Mouse (Mus musculus) kidney, embryonic 14.5 days (tissue): ENCODE results near the gene Mfsd11. TPM values are rescaled to one million over a fixed set of nuclear protein-coding genes. Genes with fewer than 3 reads are reported as not detected.
"Not testable (repeated sequence)": the region's sequence is repeated elsewhere in the genome, so short reads cannot be mapped to it uniquely, and the experiment has no call there.

ENCODE experiments used
- ATAC-seq: fragments of 200-750 bp; cut with Nextera tagmentation; 2 replicates; pipeline ENCODE4 v1.8.0; 2017; ENCODE audit warnings: moderate number of reproducible peaks, mild to moderate bottlenecking, moderate TSS enrichment, moderate library complexity; ENCODE audit not compliant: low FRiP score, low TSS enrichment
- H3K27ac ChIP-seq: fragments of 300-500 bp; sonication (generic); 2 replicates; pipeline ENCODE4 v1.5.1; 2014; ENCODE audit warnings: low read depth, mild to moderate bottlenecking, low read length, moderate library complexity, mixed read lengths
- H3K27me3 ChIP-seq: fragments of 300-500 bp; sonication (generic); 2 replicates; pipeline ENCODE4 v1.6.1; 2014; ENCODE audit warnings: mild to moderate bottlenecking, low read length; ENCODE audit not compliant: control insufficient read depth, insufficient read depth
- H3K36me3 ChIP-seq: fragments of 300-500 bp; sonication (generic); 2 replicates; pipeline ENCODE4 v1.6.1; 2014; ENCODE audit warnings: low read length, mixed read lengths; ENCODE audit not compliant: control insufficient read depth, insufficient read depth
- H3K4me1 ChIP-seq: fragments of 300-500 bp; sonication (generic); 2 replicates; pipeline ENCODE4 v1.6.1; 2014; ENCODE audit warnings: low read length, mixed read lengths; ENCODE audit not compliant: control insufficient read depth, insufficient read depth
- H3K4me2 ChIP-seq: fragments of 300-500 bp; sonication (generic); replicated peaks from 2 replicates; pipeline ENCODE4 v1.6.1; 2014; ENCODE audit warnings: low read depth, mild to moderate bottlenecking, low read length
- H3K4me3 ChIP-seq: fragments of 300-500 bp; sonication (generic); 2 replicates; pipeline ENCODE4 v1.5.1; 2014; ENCODE audit warnings: mild to moderate bottlenecking, low read length
- H3K9ac ChIP-seq: fragments of 300-500 bp; sonication (generic); 2 replicates; pipeline ENCODE4 v1.6.1; 2014; ENCODE audit warnings: low read depth, mild to moderate bottlenecking, low read length, moderate library complexity
- H3K9me3 ChIP-seq: fragments of 300-500 bp; sonication (generic); 2 replicates; pipeline ENCODE4 v1.6.1; 2016; ENCODE audit warnings: low read length; ENCODE audit not compliant: control insufficient read depth
- WGBS: fragments of 180-500 bp; shearing (Covaris S2); extraction: QIAGEN DNeasy Blood & Tissue Kit; methylation state at CpG from one replicate; pipeline ENCODE4 v1.1.7; 2014; 5-methylcytosine and 5-hydroxymethylcytosine counted together
- polyA plus RNA-seq: library from polyadenylated mRNA; unstranded; fragments of >200 nt; fragmentation: Nextera tagmentation; extraction: Ambion mirVana; gene quantifications from 2 replicates; pipeline ENCODE4 v1.2.1, GENCODE M21; 2014

The Mfsd11 gene
- polyA plus RNA-seq, 1 experiment from 2014 or later = 35.0 TPM

DNA sequence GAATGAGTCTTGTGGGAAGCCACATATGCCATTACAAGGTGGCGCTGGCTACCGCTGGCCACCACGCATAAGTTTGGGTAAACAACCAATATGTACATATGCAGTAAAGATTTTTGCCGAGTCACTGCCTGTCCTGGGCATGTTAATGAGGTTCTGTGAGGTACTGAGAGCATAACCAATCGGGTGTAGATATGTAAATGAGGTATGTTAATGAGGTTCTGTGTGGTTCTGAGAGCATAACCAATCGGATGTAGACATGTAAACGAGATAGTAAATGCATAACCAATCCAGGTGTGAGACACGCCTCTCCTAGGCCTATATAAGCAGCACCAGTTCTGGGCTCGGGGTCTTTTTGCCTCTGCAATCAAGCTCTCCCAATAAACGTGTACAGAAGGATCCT, 50.3 kb downstream of the Mfsd11 start:
- not testable (repeated sequence) for H3K4me1 ChIP-seq, H3K27ac ChIP-seq, H3K4me3 ChIP-seq, H3K9ac ChIP-seq, H3K9me3 ChIP-seq, H3K4me2 ChIP-seq, H3K36me3 ChIP-seq, ATAC-seq
- WGBS = 90% methylated on average over 10 of the region's 10 CpGs
- peaks cover 14% of the 10 kb centered on the region for H3K27me3 ChIP-seq

DNA sequence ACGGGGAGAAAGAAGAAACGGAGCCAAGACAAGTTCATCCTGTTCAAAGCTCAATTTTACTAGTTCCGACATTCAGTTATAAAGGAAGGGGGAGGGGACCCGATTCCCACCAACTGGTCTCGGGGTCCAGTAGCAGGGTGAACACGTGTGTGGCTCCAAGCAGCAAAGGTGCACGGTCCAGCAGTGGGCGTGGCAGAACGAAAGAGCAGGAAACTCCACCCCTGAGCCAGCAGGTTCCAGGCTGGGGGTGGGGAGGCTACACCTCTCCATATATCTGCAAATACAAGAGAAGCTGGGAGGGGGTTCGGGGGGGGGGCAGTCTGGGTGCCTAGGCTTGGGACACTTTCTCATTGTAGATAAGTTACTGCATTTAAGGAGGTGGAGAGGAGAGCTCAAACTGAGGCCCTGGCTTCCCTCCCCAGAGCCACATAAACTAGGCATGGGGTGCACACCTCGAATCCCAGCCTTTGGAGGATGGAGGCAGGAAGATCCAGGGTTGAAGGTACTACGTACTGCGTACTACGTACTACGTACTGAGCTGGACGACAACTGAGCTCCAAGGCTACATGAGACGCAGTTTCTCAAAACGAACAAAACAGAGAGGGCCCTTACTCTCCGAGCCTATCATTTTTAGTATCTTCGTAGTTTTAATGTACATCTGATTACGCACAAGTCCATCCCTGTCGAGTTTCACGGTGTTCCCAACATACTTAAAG, 53.7 kb downstream of the Mfsd11 start:
- Histone ChIP-seq H3K4me3 (peak overlapping the region; percentile 22), H3K36me3 (no peaks in the 10 kb centered on the region), H3K9me3 (no peaks in the 10 kb centered on the region), H3K4me1 (0 out of 2 replicates have a peak, but pooled peaks cover 4% of the 10 kb centered on the region), H3K27ac (no peak overlapping the region), H3K27me3 (peaks cover 14% of the 10 kb centered on the region), H3K9ac (no peak overlapping the region), H3K4me2 (peak overlapping the region; percentile 49)
- no peak for ATAC-seq
- WGBS = 4% methylated on average over 22 of the region's 23 CpGs

DNA sequence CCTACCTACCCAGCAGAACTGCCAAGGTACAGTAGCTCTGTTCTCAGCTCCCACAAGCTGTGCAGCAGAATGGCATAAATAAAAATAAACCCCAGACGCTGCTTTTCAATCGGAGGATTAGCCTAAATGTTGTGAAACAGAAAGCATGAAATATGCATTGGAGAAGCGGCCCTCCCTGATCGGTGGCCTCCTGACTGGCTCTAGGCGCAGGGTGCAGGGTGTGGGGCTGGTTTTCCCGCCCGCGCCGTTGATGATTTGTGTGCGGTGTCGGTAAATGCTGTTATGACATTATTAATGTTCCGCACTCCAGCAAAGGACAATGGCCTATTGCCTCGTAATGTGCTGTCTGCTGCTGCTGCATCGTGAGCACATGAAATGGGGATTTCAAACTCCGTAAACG, 61.3 kb downstream of the Mfsd11 start:
- Histone ChIP-seq H3K4me2 (no peak overlapping the region), H3K9me3 (no peaks in the 10 kb centered on the region), H3K9ac (no peak overlapping the region), H3K36me3 (no peaks in the 10 kb centered on the region), H3K27ac (no peak overlapping the region), H3K4me3 (no peak overlapping the region), H3K4me1 (peaks cover 4% of the 10 kb centered on the region; the same call in 1 of the 2 replicates), H3K27me3 (peaks cover 23% of the 10 kb centered on the region)
- WGBS = 55% methylated on average over 16 of the region's 16 CpGs
- ATAC-seq = no peak

DNA sequence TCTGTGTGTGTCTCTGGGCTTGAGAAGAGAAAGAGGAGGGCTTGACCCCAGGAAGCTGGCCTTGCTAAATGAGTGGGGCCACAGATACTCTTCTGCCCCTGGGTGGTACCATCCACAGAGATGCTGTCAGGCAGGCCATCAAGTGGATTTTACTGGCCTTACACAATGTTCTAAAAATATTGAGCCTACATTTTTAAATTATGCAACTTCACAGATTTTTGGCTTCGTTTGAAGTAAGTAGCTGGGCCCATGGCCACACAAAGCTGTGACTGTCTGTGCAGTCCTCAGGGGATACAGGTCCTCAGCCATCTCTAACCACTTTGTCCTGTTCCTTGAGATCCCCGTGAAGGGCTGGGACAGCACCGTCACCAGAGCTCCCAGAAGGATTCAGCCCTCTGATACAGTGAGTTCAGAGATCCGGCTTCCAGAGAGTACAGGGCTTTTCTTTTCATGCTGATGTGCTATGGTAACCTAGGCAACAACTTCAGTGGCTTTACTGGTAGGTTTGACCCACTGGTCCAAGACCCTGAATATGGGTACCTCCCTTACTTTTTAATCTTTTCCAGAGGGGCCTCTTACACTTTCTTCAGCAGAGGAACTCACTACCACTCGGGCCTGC, 62.1 kb downstream of the Mfsd11 start:
- no peak overlapping the region for H3K9ac ChIP-seq
- WGBS = 72% methylated on average over 5 of the region's 5 CpGs
- ATAC-seq = no peak
- H3K27ac ChIP-seq = no peak overlapping the region
- peaks cover 8% of the 10 kb centered on the region; the same call in 1 of the 2 replicates for H3K4me1 ChIP-seq
- no peak overlapping the region for H3K4me2 ChIP-seq
- no peak overlapping the region for H3K4me3 ChIP-seq
- no peaks in the 10 kb centered on the region for H3K9me3 ChIP-seq
- peaks cover 31% of the 10 kb centered on the region for H3K27me3 ChIP-seq
- no peaks in the 10 kb centered on the region for H3K36me3 ChIP-seq

DNA sequence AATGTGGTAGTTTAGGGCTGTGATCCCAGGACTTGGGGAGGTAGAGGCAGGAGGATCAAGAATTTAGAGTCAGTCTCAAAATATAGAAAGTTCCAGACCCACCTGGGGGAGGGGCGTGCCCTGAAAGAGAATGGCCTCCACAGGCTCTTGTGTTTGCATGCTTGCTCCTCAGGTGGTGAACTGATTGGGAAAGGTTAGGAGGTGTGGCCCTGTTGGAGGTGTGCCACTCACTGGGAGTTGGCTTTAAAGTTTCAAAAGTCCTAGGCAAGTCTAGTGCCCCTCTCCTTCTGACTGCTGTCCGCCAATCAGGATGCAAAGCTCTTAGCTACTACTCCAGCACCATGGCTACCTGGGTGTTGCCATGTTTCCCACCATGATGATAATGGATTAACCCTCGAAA, 63.0 kb downstream of the Mfsd11 start:
- Histone ChIP-seq H3K27ac (no peak overlapping the region), H3K27me3 (peaks cover 39% of the 10 kb centered on the region), H3K9me3 (no peaks in the 10 kb centered on the region), H3K4me1 (peaks cover 9% of the 10 kb centered on the region; the same call in 1 of the 2 replicates), H3K4me2 (no peak overlapping the region), H3K9ac (no peak overlapping the region), H3K36me3 (no peaks in the 10 kb centered on the region), H3K4me3 (no peak overlapping the region)
- no peak for ATAC-seq
- 84% methylated on average over 3 of the region's 3 CpGs for WGBS

DNA sequence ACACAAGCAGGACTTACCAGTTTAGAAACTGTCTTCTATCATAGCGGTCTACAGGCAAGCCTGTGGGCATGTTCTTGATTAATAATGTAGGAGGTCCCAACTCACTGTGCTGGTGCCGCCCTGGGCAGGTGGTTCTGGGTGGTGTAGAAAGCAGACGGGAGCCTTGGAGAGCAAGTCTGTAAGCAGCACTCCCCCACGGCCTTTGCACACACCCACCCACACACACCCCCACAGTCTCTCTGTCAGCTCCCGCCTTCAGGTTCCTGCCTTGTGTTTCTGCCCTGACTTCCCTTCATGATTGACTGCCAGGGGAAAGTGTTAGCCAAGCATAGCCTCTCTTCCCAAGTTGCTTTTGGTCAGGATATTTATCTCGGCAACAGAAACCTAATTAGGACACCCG, 65.1 kb downstream of the Mfsd11 start:
- Histone ChIP-seq H3K4me2 (no peak overlapping the region), H3K9ac (no peak overlapping the region), H3K4me1 (peaks cover 9% of the 10 kb centered on the region; the same call in 1 of the 2 replicates), H3K36me3 (no peaks in the 10 kb centered on the region), H3K4me3 (no peak overlapping the region), H3K9me3 (no peaks in the 10 kb centered on the region), H3K27ac (no peak overlapping the region), H3K27me3 (peaks cover 52% of the 10 kb centered on the region)
- 18% methylated on average over 7 of the region's 7 CpGs for WGBS
- no peak for ATAC-seq

DNA sequence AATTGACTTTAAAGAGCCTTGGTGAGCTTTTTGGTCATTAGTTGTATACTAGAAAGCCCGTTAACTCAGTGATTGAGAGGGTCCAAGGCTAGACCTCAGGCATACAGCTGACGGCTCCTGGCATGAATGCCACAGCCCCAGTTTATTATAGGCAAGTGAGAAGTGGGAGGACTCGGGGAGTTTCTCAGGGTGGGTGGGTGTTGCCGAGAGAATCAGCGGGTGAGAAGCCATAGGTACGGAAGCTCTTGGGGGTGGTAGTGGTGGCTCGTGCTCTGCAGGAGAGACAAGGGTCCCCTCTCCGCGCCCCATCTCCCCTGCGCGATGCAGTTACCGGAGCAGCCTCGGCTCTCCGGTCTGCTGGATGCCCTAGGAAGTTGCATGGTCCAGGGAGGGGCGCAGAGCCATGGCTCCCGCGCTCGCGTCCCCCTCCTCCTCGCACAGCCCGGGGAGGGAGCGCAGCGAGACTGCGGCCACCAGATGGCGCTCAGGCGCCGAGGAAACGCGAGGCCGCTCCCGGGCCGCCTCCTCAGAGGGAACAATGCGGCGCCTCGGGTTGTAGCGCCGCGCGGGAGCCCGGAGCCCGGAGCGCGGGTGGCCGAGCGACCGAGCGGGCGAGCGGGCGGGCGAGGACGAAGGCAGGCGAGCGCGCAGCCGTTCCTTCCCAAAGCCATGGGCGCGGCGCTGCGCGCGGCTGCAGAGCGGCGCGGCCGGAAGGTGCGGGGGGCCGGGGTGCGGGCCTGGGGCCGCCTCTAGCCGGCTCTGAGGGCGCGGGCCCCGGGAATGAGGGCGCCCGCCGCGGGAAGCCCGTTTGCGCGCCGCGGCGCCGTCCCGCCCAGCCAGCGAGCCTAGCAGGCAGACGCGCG, 66.3 kb downstream of the Mfsd11 start, which contains the start of gene Mgat5b:
Mgat5b (plus strand) TSS at position 541 of the 863 bp plus-strand sequence.
- WGBS = under 1% methylated on average over 71 of the region's 90 CpGs
- Histone ChIP-seq H3K27me3 (peaks cover 52% of the 10 kb centered on the region), H3K27ac (no peak within 1 kb of the TSS), H3K9ac (peak within 1 kb of the TSS; percentile 57), H3K4me1 (peaks cover 9% of the 10 kb centered on the region; the same call in 1 of the 2 replicates), H3K36me3 (no peaks in the 10 kb centered on the region), H3K9me3 (no peaks in the 10 kb centered on the region), H3K4me2 (peak within 1 kb of the TSS; percentile 91), H3K4me3 (peak within 1 kb of the TSS; percentile 39)
- ATAC-seq = peak; percentile 91

DNA sequence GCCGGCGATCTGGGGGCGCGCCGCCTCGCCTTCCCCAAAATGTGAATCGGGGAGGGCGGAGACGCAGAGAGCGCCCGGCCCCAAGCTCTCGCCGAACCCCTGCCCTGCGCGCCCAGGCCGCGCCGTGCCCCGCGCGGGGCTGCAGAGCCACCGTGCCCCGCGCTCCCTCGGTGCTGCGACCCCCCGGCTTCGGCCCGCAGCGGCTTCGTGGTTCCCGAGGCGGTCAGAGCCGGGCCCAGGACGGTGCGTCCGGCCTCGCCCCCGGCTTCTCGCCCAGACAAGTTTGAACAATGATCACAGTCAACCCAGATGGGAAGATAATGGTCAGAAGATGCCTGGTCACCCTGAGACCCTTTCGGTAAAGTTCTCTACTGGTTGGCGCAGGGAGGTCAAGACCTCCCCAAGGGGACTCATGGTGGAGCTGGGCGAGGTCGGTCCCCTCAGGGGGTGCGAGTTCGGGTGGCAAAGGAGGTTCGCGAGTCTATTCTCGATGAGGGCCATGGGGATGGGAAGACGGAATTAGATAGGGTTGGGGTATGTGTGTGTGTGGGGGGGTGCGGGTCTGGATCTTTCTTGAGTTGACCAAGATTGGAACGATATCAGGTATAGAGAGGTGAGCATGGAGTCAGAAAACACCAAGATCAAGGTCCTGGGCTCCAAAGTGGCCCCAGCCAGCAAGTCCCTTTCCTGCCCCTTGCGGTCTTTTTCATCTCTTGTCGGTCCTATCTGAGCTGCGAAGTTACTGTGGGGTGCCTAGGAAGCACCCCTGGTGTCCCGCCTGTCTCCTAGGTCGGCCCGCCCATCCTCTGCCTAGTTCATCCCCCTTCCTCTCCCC, 67.2 kb downstream of the Mfsd11 start:
- Histone ChIP-seq H3K36me3 (no peaks in the 10 kb centered on the region), H3K27ac (no peak overlapping the region), H3K9ac (peak overlapping the region; percentile 57), H3K27me3 (peaks cover 52% of the 10 kb centered on the region), H3K4me1 (peaks cover 9% of the 10 kb centered on the region; the same call in 1 of the 2 replicates), H3K9me3 (no peaks in the 10 kb centered on the region), H3K4me3 (peak overlapping the region; percentile 39), H3K4me2 (peak overlapping the region; percentile 91)
- under 1% methylated on average over 50 of the region's 58 CpGs for WGBS
- peak; percentile 15; the same call in 1 of the 2 replicates for ATAC-seq
